Mouse (Mus musculus) spleen, adult 12 weeks (tissue): ENCODE data around the gene Chst15.

ENCODE experiments used
- DNase-seq: peaks from one replicate; pipeline ENCODE4 v3.0.0; 2022; ENCODE audit warnings: low spot score

Gene Chst15

DNA sequence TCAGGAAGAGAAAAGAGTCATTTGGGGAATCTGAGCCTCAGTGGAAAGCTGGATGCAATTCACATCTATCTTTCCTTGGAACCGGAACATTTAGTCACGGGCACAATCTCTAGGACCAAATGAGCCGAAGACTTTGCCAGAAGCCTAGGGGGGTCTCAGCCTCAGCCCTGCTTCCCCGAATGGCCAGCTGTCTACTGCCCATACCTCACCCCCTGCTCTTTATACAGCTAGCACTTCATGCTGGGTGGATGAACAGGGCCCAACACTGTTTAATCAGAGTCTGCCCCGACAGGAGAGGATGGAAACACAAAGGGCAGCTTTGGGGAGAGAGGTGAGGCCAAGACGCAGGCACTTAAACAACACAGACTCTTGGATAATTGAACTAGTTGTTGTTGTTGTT is 53.8 kb downstream of the Chst15 start:
- DNase-seq: no peak

DNA sequence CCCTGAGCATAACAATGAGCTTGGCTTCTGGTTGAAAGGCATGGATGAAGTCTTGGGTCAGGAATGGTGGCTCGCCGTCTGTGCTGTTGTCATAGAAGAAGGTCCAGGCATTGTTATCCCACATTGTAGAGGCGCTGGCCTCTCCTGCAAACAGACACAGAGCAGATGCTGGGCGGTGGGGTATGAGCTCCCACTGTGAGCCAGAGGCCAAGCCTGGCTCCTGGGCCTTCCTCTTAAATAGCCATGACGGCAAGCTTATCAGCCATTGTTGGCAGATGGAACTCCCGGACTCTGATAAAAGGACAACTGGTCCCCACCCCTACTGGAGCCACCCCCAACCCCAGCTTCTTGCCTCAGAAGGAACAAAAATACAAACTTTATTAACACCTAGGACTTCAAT is 54.3 kb downstream of the Chst15 start:
- DNase-seq: peak; percentile 5

DNA sequence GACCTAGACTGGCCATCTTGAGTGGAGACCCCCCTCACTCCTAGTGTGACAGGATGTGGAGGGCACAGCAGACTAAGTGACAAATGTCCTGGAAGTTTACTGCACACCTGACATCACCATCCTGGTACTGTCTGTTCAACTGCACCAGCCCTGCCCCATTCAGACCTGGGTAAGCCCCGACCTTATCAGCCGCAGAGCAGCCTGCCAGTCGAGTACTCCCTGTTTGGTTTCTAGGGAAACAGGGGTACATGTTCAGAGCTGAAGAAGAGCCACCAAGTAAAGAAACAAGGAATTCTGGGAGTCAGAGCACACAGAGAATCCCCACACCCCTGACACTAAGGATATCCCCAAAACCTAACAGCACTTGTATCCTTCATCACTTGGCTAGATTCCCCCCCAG is 55.1 kb downstream of the Chst15 start:
- DNase-seq: no peak

DNA sequence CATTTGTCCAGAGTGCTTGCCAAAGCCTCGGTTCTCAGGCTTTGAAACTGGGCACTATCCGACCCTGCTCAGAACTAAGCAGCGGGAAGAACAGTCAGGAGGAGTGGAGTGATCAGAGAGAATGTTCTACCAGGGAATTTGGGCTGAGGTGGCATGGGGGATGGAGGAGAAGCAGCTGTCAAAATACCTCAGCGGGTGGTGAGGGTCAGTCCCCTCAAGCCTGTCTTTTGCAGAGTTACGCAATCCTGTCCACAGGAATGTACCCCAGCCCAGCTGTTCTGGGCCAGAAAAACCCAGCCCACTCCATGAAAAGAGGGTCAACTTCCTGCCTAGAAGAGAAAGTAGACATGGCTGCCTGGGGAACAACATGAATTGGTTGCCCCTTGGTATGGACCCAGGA is 56.4 kb downstream of the Chst15 start:
- DNase-seq: no peak

DNA sequence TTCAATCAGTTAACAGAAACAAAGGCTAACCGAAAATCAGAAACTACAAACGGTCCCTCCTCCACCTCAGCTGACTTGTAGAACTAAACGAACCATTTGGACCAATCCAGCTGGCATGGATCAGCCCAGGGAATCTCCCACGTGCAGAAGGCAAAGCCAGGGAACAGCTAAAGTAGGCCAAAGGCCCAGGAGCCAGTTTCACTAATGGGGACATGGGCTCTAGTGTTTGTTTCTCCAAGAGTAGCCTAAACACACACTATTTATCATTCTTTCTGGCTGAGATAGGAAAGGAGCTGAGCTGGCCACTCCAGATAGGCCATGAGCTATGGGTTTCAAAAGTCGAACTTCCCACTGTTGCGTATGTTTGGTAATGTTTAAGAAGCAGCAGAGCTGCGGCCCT is 58.2 kb downstream of the Chst15 start:
- DNase-seq: no peak

DNA sequence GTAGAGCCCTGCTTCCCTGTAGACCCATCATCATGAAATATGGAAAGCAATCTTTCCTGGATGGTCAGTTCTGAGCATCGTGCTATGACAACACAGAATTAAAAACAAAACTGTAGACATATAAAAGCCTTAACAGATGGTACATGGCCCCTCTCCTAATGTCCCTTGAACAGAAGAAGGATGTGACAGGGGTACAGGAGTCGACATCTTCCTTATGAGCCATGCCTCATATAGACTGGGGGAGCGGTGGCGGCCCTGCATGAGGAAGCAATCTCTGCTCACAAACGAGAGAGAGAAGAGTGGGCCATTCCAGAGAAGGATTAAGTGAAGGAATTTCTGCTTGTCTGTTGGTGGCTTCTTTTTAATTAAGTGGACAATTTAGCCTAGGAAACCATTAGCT is 58.8 kb downstream of the Chst15 start:
- DNase-seq: no peak

DNA sequence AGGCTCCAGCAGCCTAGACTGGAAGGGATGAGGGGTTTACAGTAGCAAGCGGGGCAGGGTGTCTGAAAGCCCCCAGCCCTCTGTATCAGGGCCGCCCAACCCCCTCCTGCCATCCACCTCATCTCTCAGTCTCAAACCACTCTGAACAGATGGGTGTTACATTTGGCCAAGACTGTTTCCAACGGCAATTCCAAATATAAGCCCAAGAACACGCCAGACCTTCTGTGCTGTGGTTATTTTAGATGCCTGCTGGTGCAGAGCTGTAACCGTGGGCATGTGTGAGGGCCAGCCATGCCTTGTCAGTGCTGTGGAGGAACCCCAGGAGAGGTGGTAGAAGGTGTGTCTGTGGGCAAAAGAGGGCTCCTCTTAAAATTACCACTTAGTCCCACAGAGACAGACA is 63.5 kb downstream of the Chst15 start:
- no peak for DNase-seq

DNA sequence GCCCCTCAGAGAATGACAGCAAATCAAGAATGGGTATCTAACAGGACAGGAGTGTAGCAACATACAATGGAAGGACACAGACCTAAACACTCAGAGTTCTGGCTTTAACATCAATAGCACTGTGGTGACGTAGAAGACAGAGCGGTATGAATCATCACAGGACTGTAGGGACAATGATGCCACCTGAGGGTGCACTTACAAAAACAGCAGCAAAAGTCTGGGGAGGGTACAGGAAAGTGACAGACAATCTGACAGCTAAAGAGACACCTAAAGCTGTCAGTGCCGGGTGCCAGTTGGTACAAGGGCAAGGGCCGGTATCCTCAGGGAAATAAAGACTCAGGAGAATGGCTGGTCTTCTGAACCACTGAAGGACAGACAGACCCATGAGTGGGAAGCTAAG is 64.0 kb downstream of the Chst15 start:
- no peak for DNase-seq

DNA sequence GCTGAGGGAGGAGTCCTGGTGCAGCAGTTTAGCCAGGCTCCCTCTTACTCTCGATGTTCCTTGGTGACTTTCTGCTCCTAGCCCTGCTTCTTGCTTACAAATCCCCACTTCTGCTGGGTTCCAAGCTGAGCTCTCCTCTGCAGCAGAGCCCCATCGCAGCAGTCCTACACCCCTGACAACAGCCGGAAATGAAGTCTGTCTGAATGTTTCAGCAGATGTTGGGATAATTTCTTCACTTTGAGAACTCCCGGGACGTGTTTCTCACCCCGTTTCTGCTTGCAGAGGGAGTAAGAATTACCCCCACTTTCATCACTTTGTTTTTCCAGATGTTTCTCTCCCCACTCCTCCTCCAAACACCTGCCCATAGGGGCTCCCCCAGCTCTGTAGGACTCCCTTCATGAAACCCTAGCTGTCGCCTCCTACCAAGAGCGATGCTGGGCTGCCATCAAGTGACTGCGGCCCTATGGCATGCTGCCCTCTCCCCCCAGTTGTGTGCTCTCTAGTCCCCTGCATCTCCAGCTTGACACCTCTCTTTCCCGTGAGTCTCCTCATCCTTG is 67.4 kb downstream of the Chst15 start:
- DNase-seq: no peak

DNA sequence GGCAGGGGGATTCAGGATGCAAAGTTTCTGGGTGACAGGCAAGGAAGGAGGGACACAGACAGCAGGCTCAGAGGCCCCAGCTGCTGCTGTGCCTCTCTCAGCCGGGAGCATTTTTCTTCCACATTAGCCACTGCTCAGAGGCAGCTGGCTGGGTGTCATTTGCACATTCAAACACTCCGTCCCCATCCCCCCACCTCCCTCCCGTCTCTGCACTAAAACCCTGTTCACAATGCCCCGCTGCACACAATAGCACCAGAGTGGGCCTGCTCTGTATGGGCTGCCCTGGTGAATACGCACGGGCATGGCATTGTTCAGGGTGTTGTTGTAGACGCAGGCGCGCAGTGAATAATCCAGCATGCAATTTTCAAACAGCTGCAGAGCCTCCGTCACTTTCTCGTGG is 69.5 kb downstream of the Chst15 start:
- no peak for DNase-seq

DNA sequence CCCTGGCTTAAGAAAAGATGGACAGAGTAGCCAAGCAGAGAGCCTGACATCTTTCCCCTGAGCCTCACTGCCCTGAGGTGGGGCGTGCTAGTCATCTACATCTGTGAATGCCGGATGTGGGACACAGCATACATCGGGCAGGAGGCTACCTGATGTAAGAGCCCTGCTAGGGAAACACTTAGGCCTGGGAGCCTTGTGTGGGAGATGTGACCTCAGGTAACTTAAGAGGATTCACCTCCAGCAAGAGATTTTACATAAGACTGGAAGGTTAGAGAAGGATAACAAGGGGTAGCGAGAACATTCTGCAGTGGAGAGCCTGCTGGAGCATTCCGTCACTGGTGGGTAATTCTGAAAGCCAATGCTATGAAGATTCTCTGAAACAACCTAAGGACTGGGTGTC is 69.9 kb downstream of the Chst15 start:
- DNase-seq: no peak

DNA sequence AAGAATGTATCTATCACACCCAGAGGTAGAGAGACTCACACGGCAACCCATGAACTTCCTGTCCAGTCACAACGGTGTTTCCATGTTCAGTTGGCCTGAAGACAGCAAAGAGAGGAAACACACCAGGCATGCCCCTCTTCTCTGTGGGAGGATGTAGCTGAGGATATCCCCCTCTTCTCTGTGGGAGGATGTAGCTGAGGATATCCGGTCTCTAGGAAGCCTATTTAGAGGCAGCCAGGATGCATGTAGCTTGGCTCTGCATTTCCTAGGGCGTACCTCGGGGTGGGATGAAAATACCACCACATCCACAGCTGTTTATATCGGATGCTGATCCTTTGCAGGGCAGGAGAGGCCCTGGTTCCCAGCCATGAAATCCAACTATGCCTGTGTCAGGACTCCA is 71.3 kb downstream of the Chst15 start:
- DNase-seq: no peak

DNA sequence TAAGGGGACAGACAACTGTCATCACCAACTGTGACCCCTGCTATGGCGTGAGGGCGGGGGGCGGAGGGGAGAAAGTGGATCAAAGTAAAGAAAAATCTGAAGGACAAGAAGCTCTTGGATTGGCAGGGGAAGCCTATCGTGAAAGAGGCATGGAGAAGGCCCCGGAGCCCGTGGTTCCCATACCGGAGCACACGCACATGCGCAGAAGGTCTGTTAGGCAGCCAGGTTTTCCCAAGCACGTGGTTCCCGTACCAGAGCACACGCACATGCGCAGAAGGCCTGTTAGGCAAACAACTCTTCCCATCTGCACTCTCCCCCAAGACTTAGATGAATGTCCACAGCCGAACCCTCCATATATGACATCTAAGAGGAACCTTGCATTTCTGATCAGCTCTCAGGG is 72.4 kb downstream of the Chst15 start:
- DNase-seq: no peak

DNA sequence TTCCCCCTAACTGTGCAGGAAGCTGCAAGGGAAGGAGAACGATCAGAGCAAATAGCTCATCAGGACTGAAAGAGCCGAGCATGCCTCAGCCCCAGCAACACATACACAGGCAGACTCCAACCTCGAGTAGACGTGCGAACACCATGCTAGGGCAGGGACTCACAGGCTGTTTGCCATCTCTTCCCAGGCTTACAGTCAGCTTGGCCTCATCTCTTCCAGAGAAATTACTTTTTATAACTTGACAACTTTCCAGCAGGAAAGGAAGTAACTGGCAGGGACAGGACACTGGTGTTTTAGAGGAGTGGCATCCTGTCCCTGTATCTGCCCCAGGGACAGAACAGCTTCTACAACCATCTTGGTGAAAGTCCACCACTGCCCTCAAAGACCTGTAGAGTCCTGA is 73.8 kb downstream of the Chst15 start:
- DNase-seq: no peak

DNA sequence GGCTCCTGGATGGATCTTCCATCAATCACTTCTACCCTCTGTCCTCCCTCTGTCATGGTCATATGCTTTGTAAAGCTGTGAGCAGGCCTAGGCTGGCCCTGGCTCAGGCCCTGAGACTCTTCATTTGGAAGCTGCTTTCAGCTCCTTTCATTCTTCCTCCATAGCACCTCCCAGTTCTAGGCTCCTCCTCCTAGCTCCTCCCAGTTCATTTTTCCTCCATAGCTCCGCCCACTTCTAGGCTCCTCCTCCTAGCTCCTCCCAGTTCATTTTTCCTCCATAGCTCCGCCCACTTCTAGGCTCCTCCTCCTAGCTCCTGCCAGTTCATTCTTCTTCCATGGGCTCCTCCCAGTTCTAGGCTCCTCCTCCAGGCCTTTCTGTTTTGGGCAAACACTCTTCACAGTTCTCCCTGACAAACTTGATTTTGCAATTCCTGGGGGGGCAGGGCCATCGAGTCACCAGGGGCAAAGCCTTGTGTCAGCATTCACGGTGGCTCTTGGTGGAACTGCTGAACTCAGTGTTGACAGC is 74.3 kb downstream of the Chst15 start:
- DNase-seq: no peak

DNA sequence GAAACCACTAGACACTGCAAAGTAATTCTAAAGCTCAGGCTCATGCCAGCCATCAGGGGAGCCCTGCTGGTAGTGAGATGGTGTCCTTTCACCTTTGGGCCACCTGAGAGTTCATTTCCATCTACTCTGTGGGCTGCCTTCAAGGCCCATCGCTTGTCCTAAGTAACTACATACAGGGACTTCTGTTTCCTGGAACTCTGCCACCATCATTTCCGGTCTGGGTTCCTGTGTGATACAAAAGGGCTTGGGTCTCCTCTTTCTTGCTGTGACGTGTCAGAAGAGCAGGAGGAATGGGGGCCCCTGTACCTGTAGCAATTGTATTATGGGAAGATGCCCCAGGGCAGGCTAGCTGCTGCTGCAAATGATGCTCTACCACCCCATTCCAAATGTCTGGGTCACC is 78.1 kb downstream of the Chst15 start:
- DNase-seq: no peak

DNA sequence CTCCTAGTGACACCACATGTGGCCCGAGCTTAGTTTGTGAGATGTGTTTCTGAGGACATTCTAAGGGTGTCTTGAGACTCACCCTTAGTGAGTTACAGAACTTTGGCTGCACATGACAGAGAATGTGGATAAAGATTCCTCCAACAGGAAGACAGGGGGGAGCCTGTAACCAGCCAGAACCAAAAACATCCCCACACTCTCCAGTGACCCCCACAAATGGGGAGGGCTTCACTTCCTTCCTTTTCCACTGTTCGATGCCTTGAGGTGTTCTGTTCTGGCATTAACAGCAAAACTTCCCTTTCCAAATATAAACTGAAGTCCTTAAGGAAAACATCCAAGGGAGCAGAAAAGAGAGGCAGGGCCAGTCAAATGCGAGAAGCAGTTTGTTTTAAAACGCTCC is 79.8 kb downstream of the Chst15 start:
- no peak for DNase-seq

DNA sequence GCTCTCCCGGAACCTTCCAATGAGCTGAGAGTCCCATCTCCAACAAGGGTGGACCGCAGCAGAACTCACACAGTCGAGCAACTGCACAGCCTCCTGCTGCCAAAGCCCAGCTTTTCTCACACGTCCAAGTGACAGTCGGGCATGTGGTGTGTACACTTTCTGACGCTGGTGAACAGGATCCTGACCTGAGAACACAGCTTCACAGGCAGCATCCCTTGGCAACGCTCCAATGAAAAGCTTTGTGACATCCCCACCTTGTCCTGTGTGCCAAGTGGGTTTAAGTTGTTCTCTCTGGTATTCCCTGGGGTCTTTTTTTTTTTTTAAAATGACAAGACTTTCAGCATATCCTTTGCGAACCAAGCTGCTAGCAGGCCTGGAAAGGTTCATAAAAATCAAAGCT is 80.2 kb downstream of the Chst15 start:
- no peak for DNase-seq

DNA sequence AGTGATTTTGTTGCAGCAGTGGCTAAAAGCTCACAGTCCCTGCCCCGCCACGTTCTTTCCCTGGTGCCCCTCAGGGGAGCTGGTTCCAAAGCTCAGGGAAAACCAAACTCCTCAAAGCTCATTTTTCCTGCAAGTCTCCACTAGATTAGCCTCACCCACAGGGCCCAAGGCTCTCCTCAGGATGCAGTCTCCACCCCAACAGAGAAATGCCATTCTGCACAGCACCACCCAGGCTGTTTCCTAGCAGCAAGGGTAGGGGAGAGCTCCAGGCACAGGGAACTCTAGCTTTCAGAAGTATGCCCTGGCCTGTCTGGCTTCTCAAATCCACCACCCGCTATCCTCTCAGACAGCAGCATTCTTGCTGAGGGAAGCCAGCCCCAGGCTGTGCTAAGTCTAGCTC is 82.8 kb downstream of the Chst15 start:
- DNase-seq: no peak

DNA sequence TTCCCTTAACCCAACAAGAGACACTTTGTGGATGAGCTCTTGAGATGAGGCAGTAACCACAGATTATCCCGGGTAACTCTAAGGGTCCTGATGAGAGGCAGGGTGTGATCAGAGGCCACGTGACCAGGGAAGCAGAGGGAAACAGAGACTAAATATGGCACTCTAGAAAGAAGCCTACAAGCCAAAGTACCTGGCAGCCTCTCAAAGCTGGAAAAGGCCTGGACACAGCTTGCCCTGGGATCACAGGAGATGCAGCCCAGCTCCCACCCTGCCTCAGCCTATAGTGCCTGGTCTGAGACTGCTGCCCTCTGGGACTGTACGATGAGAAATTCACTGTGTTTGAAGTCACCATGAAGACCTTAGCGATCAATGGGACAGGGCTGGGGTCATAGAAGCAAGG is 83.3 kb downstream of the Chst15 start:
- no peak for DNase-seq

DNA sequence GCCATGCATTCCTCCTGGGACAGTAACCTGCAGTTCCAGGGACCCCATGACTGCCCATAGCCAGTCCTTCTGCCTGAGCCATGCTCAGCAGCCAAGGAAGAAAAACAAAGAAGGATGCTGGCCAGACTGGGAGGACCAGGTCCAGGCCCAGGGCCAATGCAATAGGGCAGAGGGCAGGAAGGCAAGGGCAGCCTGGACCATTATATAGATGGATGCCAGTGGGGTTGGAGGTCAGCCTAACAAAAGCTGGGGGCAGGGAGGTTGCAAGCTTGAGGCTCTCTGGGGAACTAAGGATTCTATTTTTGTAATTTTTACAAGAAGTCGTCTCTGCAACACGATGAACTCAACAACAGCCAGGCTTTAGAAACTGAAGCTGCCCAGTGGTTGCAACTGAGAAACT is 84.1 kb downstream of the Chst15 start:
- DNase-seq: no peak

DNA sequence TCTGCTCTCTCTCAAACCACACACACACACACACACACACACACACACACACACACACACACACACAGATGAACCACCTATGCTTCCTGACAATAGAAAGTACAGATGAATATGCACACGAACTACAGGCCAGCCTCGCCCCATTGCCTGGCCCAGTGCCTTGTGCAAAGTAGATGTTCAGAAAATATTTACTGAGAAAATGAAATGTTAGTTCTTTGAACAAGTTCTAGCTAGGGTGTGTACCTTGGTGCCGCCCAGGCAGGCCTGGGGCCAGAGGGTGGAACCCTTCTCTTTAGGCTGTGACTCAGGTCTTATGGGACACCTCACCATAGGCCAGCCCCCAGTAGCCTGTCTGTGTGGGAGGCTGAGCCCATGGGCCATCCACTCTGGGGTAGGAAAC is 85.6 kb downstream of the Chst15 start:
- DNase-seq: no peak

DNA sequence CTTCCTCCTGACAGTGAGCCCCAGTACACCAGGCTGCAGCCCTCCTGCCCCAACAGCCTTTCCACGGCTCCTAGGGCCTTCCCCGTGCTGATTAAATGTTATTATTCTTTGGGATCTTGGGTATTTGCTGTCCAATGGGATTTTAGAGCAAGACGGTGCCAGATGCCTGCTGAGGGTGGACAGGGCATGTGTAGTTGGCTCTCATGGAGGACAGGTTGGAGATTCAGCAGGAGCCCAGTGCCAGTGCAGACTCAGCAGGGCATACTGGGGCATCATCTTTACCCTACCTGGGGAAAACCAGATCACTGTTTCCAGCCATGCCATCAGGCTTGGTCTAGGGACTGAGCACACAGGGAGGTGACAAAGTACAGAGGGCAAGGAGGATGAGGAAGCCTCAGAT is 86.1 kb downstream of the Chst15 start:
- no peak for DNase-seq

DNA sequence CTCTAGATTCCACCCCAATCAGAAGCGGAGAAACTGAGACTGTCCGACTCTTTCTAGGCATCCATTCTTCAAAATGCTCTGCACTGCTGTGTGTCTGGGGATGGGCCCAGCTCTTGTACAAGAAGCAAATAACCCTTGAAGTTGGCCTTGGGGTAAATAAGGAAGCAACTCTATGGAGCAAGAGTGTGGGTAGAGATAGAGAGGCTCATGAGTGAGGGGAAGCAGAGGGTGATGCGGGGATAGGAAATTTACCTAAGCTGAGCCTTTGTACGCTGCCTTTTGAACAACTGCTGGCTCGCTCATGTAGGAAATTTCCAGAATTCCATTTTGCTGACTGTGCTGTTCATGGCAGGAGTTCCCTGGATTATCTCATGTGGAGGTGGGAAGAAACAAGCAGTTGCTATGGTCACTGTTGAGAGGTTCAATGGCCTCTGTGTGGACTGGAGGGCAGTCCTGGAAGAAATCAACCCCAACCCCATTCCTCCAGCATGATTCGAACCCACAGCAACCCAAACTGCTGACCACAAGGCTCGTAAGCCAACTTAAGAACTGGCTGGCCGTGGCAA is 89.9 kb downstream of the Chst15 start:
- DNase-seq: no peak
